Mouse (Mus musculus) forebrain, embryonic 12.5 days (tissue): Measurements from ENCODE around the gene Gm29427. TPM values are rescaled to one million over a fixed set of nuclear protein-coding genes. Genes with fewer than 3 reads are reported as not detected.

Source experiments
- polyA plus RNA-seq: library from polyadenylated mRNA; unstranded; fragments of >200 nt; fragmentation: Nextera tagmentation; extraction: Ambion mirVana; gene quantifications from 2 replicates; pipeline ENCODE4 v1.2.1, GENCODE M21; 2016

Gm29427 gene
- polyA plus RNA-seq, 1 experiment from 2014 or later, result not detected

Other genes with a start within 250 kb of the Gm29427 start
- not detected in 2 replicates for gene Zp3r, start 86.2 kb downstream of the Gm29427 start, polyA plus RNA-seq
- gene C4bp, start 54.2 kb downstream of the Gm29427 start, polyA plus RNA-seq, result not detected in 2 replicates
- gene Yod1, start 1.5 kb upstream of the Gm29427 start, polyA plus RNA-seq, result 18.0 and 18.9 TPM in 2 replicates
- gene Pfkfb2, start 13.5 kb upstream of the Gm29427 start, polyA plus RNA-seq, result 14.0 and 14.3 TPM in 2 replicates
- gene AA986860, start 16.2 kb upstream of the Gm29427 start, polyA plus RNA-seq, result 0.33 and 0.45 TPM in 2 replicates
- not detected in 2 replicates for gene Fcamr, start 85.1 kb upstream of the Gm29427 start, polyA plus RNA-seq
- gene Pigr, start 110.9 kb upstream of the Gm29427 start, polyA plus RNA-seq, result not detected in 2 replicates
- not detected in 2 replicates for gene Fcmr, start 149.9 kb upstream of the Gm29427 start, polyA plus RNA-seq
- gene Il24, start 171.7 kb upstream of the Gm29427 start, polyA plus RNA-seq, result not detected in 2 replicates
- gene Il20, start 195.7 kb upstream of the Gm29427 start, polyA plus RNA-seq, result not detected in 2 replicates
- not detected in 2 replicates for gene Il19, start 224.3 kb upstream of the Gm29427 start, polyA plus RNA-seq